Mouse (Mus musculus): ENCODE data around the gene Gm47996. TPM values are rescaled to one million over a fixed set of nuclear protein-coding genes. Genes with fewer than 3 reads are reported as not detected.

Gene Gm47996
- polyA plus RNA-seq, 1 experiment: not detected

DNA sequence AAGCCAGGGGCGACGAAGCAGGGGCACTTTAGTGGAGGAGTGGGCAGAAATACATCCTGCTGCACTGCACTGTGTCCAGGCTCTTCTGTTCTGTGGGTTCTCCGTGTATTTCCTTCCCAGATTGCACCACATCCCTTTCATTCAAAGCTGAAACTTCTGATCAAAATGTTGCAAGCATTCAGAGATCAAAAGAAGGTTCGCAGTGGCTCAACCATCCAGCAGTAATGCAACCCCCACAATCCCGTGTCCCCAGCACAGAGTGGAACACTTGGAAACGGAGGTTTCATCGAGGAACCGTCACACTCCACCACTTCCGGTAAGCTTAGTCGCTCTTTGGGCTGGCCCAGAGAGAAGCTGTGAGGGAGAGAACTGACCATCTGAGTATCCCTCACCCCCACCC is 35.2 kb downstream of the Gm47996 start:
- Histone ChIP-seq H3K27ac (ENCODE audit: insufficient read depth, low read depth, low read length) (no peak overlapping the region), H3K4me3 (ENCODE audit: insufficient read depth, low read depth, low read length) (no peak overlapping the region), H3K4me1 (ENCODE audit: control insufficient read depth, insufficient read depth, low read length) (no peaks in the 10 kb centered on the region)
- TF ChIP-seq CTCF (IDR thresholded peaks at IDR 0.05; ENCODE audit: insufficient read depth, low read depth, low read length) (no peak), POLR2A (IDR thresholded peaks at IDR 0.05; ENCODE audit: insufficient read depth, low read depth, low read length) (no peak)
- 86% methylated on average over 10 of the region's 10 CpGs for WGBS

DNA sequence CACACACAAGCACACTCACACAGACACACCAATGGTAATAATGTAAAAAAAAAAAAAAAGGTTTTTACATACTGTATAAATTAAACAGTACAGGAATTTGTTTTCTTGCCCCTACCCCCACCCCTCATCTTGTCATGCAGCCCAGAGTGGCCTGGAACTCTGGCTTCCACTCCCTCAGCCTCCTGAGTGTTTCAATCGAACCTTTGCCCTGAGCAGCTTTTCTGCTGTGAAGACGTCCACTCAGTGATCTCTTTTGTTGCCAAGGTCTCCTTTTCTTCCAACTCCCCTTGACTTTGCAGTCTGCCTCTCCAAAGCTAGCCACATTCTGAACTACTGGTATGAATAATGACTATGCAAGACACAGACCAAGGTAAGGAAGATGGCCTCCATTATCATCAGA is 35.9 kb downstream of the Gm47996 start:
- WGBS: 82% methylated on average over 2 of the region's 2 CpGs
- Histone ChIP-seq H3K27ac (ENCODE audit: insufficient read depth, low read depth, low read length) (no peak overlapping the region), H3K4me3 (ENCODE audit: insufficient read depth, low read depth, low read length) (no peak overlapping the region), H3K4me1 (ENCODE audit: control insufficient read depth, insufficient read depth, low read length) (peaks cover 3% of the 10 kb centered on the region; the same call in 1 of the 2 replicates)
- no peak for TF ChIP-seq CTCF (IDR thresholded peaks at IDR 0.05; ENCODE audit: insufficient read depth, low read depth, low read length)
- no peak for TF ChIP-seq POLR2A (IDR thresholded peaks at IDR 0.05; ENCODE audit: insufficient read depth, low read depth, low read length)

DNA sequence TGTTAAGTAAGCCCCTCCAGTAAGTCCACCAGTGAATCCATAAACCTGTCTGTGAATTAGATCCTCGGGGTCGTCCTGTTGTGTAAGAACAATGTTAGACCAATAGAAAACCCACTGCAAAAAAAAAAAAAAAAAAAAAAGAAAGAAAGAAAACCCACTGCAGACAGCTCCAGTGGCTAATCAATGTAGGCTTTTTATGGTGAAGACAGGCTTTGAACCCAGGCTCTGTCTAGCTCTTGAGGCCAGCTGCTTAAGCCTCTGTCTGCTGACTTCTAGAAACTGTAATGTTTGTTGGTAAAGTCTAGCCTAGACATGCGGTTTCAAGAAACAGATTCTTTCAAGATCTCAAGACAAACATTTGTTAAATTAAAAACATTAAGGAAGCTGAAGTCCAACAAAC is 40.2 kb downstream of the Gm47996 start:
- no peak overlapping the region for H3K4me3 ChIP-seq (ENCODE audit: insufficient read depth, low read depth, low read length)
- peaks cover 4% of the 10 kb centered on the region; the same call in 1 of the 2 replicates for H3K4me1 ChIP-seq (ENCODE audit: control insufficient read depth, insufficient read depth, low read length)
- WGBS: 89% methylated on average over 3 of the region's 3 CpGs
- H3K27ac ChIP-seq (ENCODE audit: insufficient read depth, low read depth, low read length): no peak overlapping the region
- TF ChIP-seq POLR2A (IDR thresholded peaks at IDR 0.05; ENCODE audit: insufficient read depth, low read depth, low read length) (no peak), CTCF (IDR thresholded peaks at IDR 0.05; ENCODE audit: insufficient read depth, low read depth, low read length) (no peak)

DNA sequence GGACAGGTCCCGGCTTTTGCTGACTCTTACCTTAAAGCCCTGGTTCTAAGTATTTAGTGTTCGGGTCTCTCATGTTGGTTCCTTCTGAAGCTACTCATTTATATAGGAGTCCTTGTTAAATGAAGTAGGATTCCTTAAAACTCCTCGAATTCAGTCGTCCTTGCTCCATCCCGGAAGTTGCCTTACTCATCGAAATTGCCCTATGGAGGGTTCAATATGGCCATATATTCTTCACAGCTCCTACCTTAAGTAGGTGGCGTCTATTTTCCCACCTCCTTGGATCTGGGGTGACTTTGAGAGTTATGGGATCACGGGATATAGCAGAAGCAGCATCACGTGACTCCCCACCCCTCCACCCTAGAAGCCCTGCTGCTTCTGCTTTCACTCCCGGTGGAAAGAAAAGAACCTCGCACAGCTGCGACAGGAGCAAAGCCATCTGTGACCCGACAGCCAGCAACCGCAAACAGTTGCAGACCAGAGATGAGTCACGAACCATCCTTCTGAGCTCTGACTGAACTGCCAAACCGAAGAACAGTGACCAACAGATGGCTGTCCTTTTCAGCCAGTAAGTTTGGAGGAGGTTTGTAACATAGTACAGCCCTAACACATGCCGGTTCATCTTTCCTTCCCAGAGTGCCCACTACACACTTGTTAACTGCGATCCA is 40.7 kb downstream of the Gm47996 start:
- 47% methylated on average over 18 of the region's 18 CpGs for WGBS
- no peak overlapping the region for H3K4me3 ChIP-seq (ENCODE audit: insufficient read depth, low read depth, low read length)
- no peak overlapping the region for H3K27ac ChIP-seq (ENCODE audit: insufficient read depth, low read depth, low read length)
- TF ChIP-seq CTCF (IDR thresholded peaks at IDR 0.05; ENCODE audit: insufficient read depth, low read depth, low read length) (no peak), POLR2A (IDR thresholded peaks at IDR 0.05; ENCODE audit: insufficient read depth, low read depth, low read length) (no peak)
- H3K4me1 ChIP-seq (ENCODE audit: control insufficient read depth, insufficient read depth, low read length): peaks cover 4% of the 10 kb centered on the region; the same call in 1 of the 2 replicates

DNA sequence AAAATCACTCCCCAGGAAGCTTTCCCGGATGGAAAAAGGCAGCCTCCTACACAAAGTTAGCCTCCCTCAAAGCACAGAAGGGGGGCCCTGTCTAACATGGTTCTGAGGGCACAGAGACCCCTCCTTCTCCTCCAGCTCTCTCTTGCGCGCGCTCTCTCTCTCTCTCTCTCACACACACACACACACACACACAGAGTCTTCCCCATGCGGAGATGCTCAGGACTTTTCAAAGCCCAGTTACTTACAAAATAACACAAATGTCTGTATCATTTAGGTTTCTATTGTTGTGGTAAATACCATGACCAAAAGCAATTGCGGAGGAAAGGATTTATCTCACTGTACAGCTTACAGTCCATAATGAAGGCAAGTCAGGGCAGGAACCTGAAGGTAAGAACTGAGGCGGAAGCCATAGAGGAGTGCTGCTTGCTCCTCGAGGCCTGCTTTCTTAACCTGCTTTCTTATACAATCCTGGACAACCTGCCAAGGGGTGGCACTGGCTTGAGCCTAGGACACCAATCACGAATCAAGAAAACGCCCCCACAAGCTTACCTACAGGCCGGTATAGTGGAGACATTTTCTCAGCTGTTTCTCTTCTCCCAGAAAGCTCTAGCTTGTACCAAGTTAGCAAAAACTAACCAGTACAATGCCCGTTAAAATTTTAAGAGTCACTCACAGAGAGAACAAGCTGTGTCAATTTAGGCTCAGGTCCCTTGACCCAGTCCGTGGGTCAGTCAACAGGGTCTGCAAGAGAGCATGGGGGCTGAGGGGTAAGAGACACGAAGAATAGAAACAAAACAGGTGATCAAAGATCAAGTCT is 41.5 kb downstream of the Gm47996 start:
- H3K4me3 ChIP-seq (ENCODE audit: insufficient read depth, low read depth, low read length): no peak overlapping the region
- WGBS: 76% methylated on average over 14 of the region's 14 CpGs
- H3K27ac ChIP-seq (ENCODE audit: insufficient read depth, low read depth, low read length): no peak overlapping the region
- H3K4me1 ChIP-seq (ENCODE audit: control insufficient read depth, insufficient read depth, low read length): peaks cover 4% of the 10 kb centered on the region; the same call in 1 of the 2 replicates
- TF ChIP-seq POLR2A (IDR thresholded peaks at IDR 0.05; ENCODE audit: insufficient read depth, low read depth, low read length) (no peak), CTCF (IDR thresholded peaks at IDR 0.05; ENCODE audit: insufficient read depth, low read depth, low read length) (no peak)

DNA sequence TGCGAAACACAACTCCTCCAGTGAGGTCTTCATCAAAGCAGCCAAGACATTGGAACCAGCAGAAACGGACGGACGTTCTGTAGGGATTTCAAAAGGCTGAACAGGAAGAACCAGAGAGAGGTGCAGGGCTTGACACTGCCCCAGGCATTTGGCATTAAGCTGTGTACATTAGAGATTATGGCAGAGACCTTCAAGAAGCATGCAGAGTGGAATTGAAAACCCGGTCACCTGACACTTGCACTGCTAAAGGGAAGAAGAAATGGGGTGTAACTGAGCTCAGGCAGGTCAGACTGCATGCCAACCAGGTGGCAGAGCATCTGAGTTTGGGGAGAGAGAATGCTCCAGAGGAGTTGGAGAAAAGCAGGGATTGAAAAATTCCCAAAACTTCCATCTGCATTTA is 45.5 kb downstream of the Gm47996 start:
- Histone ChIP-seq H3K4me1 (ENCODE audit: control insufficient read depth, insufficient read depth, low read length) (peaks cover 4% of the 10 kb centered on the region; the same call in 1 of the 2 replicates), H3K27ac (ENCODE audit: insufficient read depth, low read depth, low read length) (no peak overlapping the region), H3K4me3 (ENCODE audit: insufficient read depth, low read depth, low read length) (no peak overlapping the region)
- TF ChIP-seq CTCF (IDR thresholded peaks at IDR 0.05; ENCODE audit: insufficient read depth, low read depth, low read length) (no peak), POLR2A (IDR thresholded peaks at IDR 0.05; ENCODE audit: insufficient read depth, low read depth, low read length) (no peak)
- WGBS: 89% methylated on average over 5 of the region's 5 CpGs

DNA sequence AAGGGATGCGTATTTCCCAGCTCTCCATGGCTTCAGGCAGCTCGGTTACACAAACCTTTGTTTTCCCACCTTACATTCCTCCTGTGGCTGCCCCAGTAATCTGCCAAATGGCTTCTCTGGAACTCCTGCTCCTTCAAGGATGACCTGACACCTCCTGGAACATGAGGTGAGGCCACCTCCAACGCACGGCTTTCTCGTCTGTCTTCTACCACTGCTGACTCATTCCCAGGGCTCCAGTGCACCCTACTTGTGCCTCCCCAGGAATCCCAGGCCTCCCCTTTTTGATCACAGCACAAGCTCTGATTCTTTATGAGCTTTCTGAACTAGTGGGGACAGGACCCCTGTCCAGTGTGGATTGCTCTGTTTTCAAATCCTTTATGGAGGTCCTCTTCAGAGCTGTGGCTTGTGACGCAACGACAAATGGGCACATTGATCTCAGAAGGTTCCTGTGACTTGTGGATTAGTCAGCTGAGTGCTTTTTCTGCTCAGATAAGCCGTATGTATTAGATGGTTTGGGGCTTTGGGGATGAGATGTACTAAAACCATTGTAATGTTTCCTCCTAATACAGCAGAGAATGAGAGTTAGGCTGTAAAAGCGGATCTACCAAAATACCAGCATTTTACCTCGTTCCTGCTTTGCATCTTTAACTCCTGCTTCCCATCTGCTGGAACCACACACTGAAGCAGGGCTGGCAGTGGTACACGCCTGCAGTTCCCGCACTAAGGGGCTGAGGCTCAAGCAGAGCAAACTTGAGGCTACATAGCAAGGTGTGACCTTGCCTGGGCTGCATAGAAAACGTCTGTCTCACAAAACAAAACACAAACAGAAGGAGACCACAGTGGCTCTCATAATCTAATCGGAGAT is 48.4 kb downstream of the Gm47996 start:
- Histone ChIP-seq H3K4me3 (ENCODE audit: insufficient read depth, low read depth, low read length) (no peak overlapping the region), H3K4me1 (ENCODE audit: control insufficient read depth, insufficient read depth, low read length) (no peaks in the 10 kb centered on the region), H3K27ac (ENCODE audit: insufficient read depth, low read depth, low read length) (no peak overlapping the region)
- 79% methylated on average over 14 of the region's 14 CpGs for WGBS
- no peak for TF ChIP-seq POLR2A (IDR thresholded peaks at IDR 0.05; ENCODE audit: insufficient read depth, low read depth, low read length)
- no peak for TF ChIP-seq CTCF (IDR thresholded peaks at IDR 0.05; ENCODE audit: insufficient read depth, low read depth, low read length)

DNA sequence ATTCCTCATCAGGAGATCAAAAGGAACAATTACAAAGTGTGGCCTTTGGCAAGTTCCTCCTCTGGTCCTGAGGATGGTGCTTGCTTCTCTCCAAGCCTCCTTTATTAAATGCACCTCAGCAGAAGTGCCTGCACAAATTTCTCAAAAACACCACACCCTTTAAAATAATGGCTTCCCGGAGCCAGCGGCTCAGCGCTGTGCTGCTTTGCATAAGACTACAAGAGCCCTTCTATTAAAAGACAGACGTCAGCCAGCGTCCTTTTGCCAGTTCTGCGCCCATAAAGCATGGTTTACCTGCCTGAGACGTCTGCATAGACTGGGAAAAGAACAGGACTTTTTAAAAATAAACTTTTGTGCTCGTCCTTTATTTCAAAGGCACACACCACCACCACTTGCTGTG is 49.1 kb downstream of the Gm47996 start:
- H3K27ac ChIP-seq (ENCODE audit: insufficient read depth, low read depth, low read length): no peak overlapping the region
- no peaks in the 10 kb centered on the region for H3K4me1 ChIP-seq (ENCODE audit: control insufficient read depth, insufficient read depth, low read length)
- no peak overlapping the region for H3K4me3 ChIP-seq (ENCODE audit: insufficient read depth, low read depth, low read length)
- no peak for TF ChIP-seq POLR2A (IDR thresholded peaks at IDR 0.05; ENCODE audit: insufficient read depth, low read depth, low read length)
- TF ChIP-seq CTCF (IDR thresholded peaks at IDR 0.05; ENCODE audit: insufficient read depth, low read depth, low read length): no peak
- WGBS: 38% methylated on average over 8 of the region's 8 CpGs

Other genes with a start within 250 kb of the Gm47996 start
- not detected in 2 replicates for gene Hmcn1, start 216.7 kb upstream of the Gm47996 start, polyA plus RNA-seq (2012; ENCODE audit: insufficient read depth, insufficient read length, low replicate concordance, missing spikeins)
- not detected in 2 replicates for gene Gm47985, start 27.6 kb upstream of the Gm47996 start, polyA plus RNA-seq (2012; ENCODE audit: insufficient read depth, insufficient read length, low replicate concordance, missing spikeins)
- gene Gm8947, start 17.8 kb upstream of the Gm47996 start, polyA plus RNA-seq (2012; ENCODE audit: insufficient read depth, insufficient read length, low replicate concordance, missing spikeins): not detected in 2 replicates
- gene Gm47995, start 11.7 kb upstream of the Gm47996 start, polyA plus RNA-seq (2012; ENCODE audit: insufficient read depth, insufficient read length, low replicate concordance, missing spikeins): not detected in 2 replicates
- gene 3110040M04Rik, start 6.0 kb upstream of the Gm47996 start, polyA plus RNA-seq (2012; ENCODE audit: insufficient read depth, insufficient read length, low replicate concordance, missing spikeins): not detected in 2 replicates
- gene Ivns1abp, start 134.3 kb downstream of the Gm47996 start, polyA plus RNA-seq (2012; ENCODE audit: insufficient read depth, insufficient read length, low replicate concordance, missing spikeins): 198 TPM in 1 of 2 replicates, not detected in the other
- gene Swt1, start 218.3 kb downstream of the Gm47996 start, polyA plus RNA-seq (2012; ENCODE audit: insufficient read depth, insufficient read length, low replicate concordance, missing spikeins): not detected in 2 replicates
- gene Trmt1l, start 218.4 kb downstream of the Gm47996 start, polyA plus RNA-seq (2012; ENCODE audit: insufficient read depth, insufficient read length, low replicate concordance, missing spikeins): not detected in 2 replicates